Mouse (Mus musculus): ENCODE data around the gene Neurl1a. TPM values are rescaled to one million over a fixed set of nuclear protein-coding genes. Genes with fewer than 3 reads are reported as not detected.
A peak's percentile ranks its signal among the peaks of the same experiment; 100 is the strongest.

Neurl1a gene
- total and polyA plus RNA-seq, 3 experiments, result 0.03 TPM; not detected in 2

GRCm38 (mm10) chr19:47175472-47175871 is 3.1 kb upstream of the Neurl1a start:
- Histone ChIP-seq H3K4me1 (ENCODE audit: control insufficient read depth in 1 of 2, insufficient read depth in 2 of 2, low read length in 2 of 2) (no peaks in the 10 kb centered on the region), H3K9ac (ENCODE audit: control insufficient read depth, low read depth, low read length, poor library complexity, severe bottlenecking) (no peak overlapping the region), H3K9me3 (replicated peaks; ENCODE audit: insufficient read depth, low read length) (no peaks in the 10 kb centered on the region), H3K27ac (ENCODE audit: control insufficient read depth, low read depth, low read length) (no peak overlapping the region), H3K4me3 (ENCODE audit: control insufficient read depth in 1 of 2, insufficient read depth in 1 of 2, low read depth in 2 of 2, low read length in 2 of 2) (no peak overlapping the region), H3K27me3 (ENCODE audit: control insufficient read depth in 1 of 2, insufficient read depth in 2 of 2, low read length in 2 of 2) (peaks cover 0 to 1% of the 10 kb centered on the region in 2 experiments; a peak in 3 of 4 replicates), H3K36me3 (ENCODE audit: control insufficient read depth in 1 of 2, insufficient read depth in 2 of 2, low read length in 2 of 2) (no peaks in the 10 kb centered on the region), H3K79me2 (ENCODE audit: control insufficient read depth, insufficient read depth, low read length, poor library complexity) (no peaks in the 10 kb centered on the region)
- peak; percentile 36 for DNase-seq (ENCODE audit: low read depth, low spot score)
- TF ChIP-seq ZNF384 (IDR thresholded peaks at IDR 0.05; ENCODE audit: low read depth, low read length) (0 out of 2 replicates have a peak, but pooled peaks have one; percentile 22), NRF1 (IDR thresholded peaks at IDR 0.05; ENCODE audit: insufficient read depth, low read depth, low read length, poor library complexity, severe bottlenecking) (no peak), ZC3H11A (IDR thresholded peaks at IDR 0.05; ENCODE audit: low read depth, low read length) (0 out of 2 replicates have a peak, but pooled peaks have one; percentile 10), ELF1 (IDR thresholded peaks at IDR 0.05; ENCODE audit: low read depth, low read length) (no peak), MAFK (IDR thresholded peaks at IDR 0.05; ENCODE audit: borderline replicate concordance, low read depth, low read length) (no peak), CTCF (IDR thresholded peaks at IDR 0.05 in 2 of 3, conservative IDR thresholded peaks at IDR 0.05 in 1 of 3; ENCODE audit: control insufficient read depth in 1 of 3, insufficient read depth in 1 of 3, low read depth in 2 of 3, low read length in 3 of 3, poor library complexity in 1 of 3, severe bottlenecking in 1 of 3) (peak; percentile 21 to 61 (median 35); a peak in 5 of 6 replicates), MYB (IDR thresholded peaks at IDR 0.05; ENCODE audit: low read depth, low read length) (no peak), RAD21 (IDR thresholded peaks at IDR 0.05; ENCODE audit: low read depth, low read length) (peak; percentile 31), SMC3 (IDR thresholded peaks at IDR 0.05; ENCODE audit: low read depth, low read length) (peak; percentile 37), HCFC1 (IDR thresholded peaks at IDR 0.05; ENCODE audit: low read depth, low read length) (no peak), MXI1 (IDR thresholded peaks at IDR 0.05; ENCODE audit: low read depth, low read length) (no peak)

GRCm38 (mm10) chr19:47176916-47177505 is 1.6 kb upstream of the Neurl1a start:
- no peaks in the 10 kb centered on the region for H3K79me2 ChIP-seq (ENCODE audit: control insufficient read depth, insufficient read depth, low read length, poor library complexity)
- no peaks in the 10 kb centered on the region for H3K36me3 ChIP-seq (ENCODE audit: control insufficient read depth in 1 of 2, insufficient read depth in 2 of 2, low read length in 2 of 2)
- no peaks in the 10 kb centered on the region for H3K4me1 ChIP-seq (ENCODE audit: control insufficient read depth in 1 of 2, insufficient read depth in 2 of 2, low read length in 2 of 2)
- peaks cover 0 to 1% of the 10 kb centered on the region in 2 experiments; a peak in 3 of 4 replicates for H3K27me3 ChIP-seq (ENCODE audit: control insufficient read depth in 1 of 2, insufficient read depth in 2 of 2, low read length in 2 of 2)
- no peaks in the 10 kb centered on the region for H3K9me3 ChIP-seq (replicated peaks; ENCODE audit: insufficient read depth, low read length)
- H3K27ac ChIP-seq (ENCODE audit: control insufficient read depth, low read depth, low read length), result no peak overlapping the region
- no peak overlapping the region for H3K9ac ChIP-seq (ENCODE audit: control insufficient read depth, low read depth, low read length, poor library complexity, severe bottlenecking)
- no peak for DNase-seq (ENCODE audit: low read depth, low spot score)
- TF ChIP-seq CHD2 (IDR thresholded peaks at IDR 0.05; ENCODE audit: low read length), result no peak
- TF ChIP-seq POLR2AphosphoS2 (IDR thresholded peaks at IDR 0.05; ENCODE audit: low read length), result no peak
- no peak for TF ChIP-seq SIN3A (IDR thresholded peaks at IDR 0.05; ENCODE audit: low read length)
- no peak for TF ChIP-seq UBTF (IDR thresholded peaks at IDR 0.05; ENCODE audit: borderline replicate concordance, insufficient read depth, low read depth, low read length)
- no peak for TF ChIP-seq MXI1 (IDR thresholded peaks at IDR 0.05; ENCODE audit: low read depth, low read length)
- H3K4me3 ChIP-seq (ENCODE audit: control insufficient read depth in 1 of 2, insufficient read depth in 1 of 2, low read depth in 2 of 2, low read length in 2 of 2), result no peak overlapping the region

Measured in MEL (cell line).